Mouse (Mus musculus): ENCODE measurements around the gene Vmn2r41.
"Not testable (repeated sequence)": the region's sequence is repeated elsewhere in the genome, so short reads cannot be mapped to it uniquely, and the experiment has no call there.

The Vmn2r41 gene

DNA sequence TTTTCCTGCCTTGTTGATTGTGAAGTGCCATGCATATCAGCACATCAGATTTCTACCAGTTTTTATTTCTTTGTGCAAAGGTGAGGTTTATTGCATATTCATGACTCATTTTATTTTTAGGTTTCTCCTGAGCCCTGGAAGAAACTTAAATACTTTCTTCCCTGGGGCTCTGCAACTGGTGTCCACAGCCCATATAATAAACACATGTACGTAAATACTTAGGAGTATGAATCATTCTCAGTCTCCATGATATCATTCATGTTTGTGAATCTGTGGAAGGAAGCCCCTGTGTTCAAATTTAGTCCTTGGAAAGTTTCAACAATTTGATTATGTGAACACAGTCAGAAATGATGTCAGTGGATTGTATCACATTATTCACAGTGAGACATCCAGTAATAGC, at the start of gene Vmn2r41:
Gene Vmn2r41 (minus strand): TSS at position 101 of the 400 bp plus-strand sequence.
- not testable (repeated sequence) for DNase-seq (ENCODE audit: low spot score)

DNA sequence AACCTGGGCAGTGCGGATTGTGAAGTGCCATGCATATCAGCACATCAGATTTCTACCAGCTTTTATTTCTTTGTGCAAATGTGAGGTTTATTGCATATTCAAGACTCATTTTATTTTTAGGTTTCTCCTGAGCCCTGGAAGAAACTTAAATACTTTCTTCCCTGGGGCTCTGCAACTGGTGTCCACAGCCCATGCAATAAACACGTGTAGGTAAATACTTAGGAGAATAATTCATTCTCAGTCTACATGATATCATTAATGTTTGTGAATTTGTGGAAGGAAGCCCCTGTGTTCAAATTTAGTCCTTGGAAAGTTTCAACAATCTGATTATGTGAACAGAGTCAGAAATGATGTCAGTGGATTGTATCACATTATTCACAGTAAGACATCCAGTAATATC, 38.8 kb upstream of the Vmn2r41 start, which contains the start of gene Vmn2r42:
Gene Vmn2r42 (minus strand): TSS at position 101 of the 400 bp plus-strand sequence.
- not testable (repeated sequence) for DNase-seq (ENCODE audit: low spot score)

- DNase-seq (ENCODE audit: low spot score) = not testable (repeated sequence)
Observed at GRCm38 (mm10) chr7:8092871-8093270, 68.6 kb downstream of the Vmn2r41 start.

All from embryo, embryonic 10 days (tissue).